Comparison of ENCODE assay signal across 8 mouse cellular contexts in genomic region chr11:61342505-61343420, GRCm38 (mm10). TPM values are rescaled to one million over a fixed set of nuclear protein-coding genes. Genes with fewer than 3 reads are reported as not detected.
A peak's percentile ranks its signal among the peaks of the same experiment; 100 is the strongest.
DNase-seq lines count a peak whose midpoint lies in the region; ATAC-seq and TF ChIP-seq lines count a peak whose summit lies in the region.

Gene Slc47a2 (minus strand): TSS chr11:61342860.

- H3K27ac ChIP-seq in heart, adult 2 months, result no peak within 1 kb of the TSS
- no peak within 1 kb of the TSS for H3K27ac ChIP-seq in heart, embryonic 13.5 days (replicated peaks)
- no peak within 1 kb of the TSS for H3K27ac ChIP-seq in midbrain, embryonic 13.5 days

- 6% methylated on average over 61 of the region's 61 CpGs for WGBS in heart, adult 2 months
- whole genome bisulfite sequencing in heart, embryonic 13.5 days, result 3% methylated on average over 61 of the region's 61 CpGs
- WGBS in midbrain, embryonic 13.5 days, result 3% methylated on average over 61 of the region's 61 CpGs

- TF ChIP-seq EP300 in heart, adult 2 months (IDR thresholded peaks at IDR 0.05; ENCODE audit: insufficient read depth, low read depth, low read length), result no peak

- H3K36me3 ChIP-seq in heart, adult 2 months (ENCODE audit: control insufficient read depth, insufficient read depth, low read length), result no peaks in the 10 kb centered on the region
- H3K36me3 ChIP-seq in heart, embryonic 13.5 days, result no peaks in the 10 kb centered on the region
- no peaks in the 10 kb centered on the region for H3K36me3 ChIP-seq in midbrain, embryonic 13.5 days

- intact Hi-C loops in heart, adult 2 months (cut with DNase I), result loop anchor here (2.0 to 10.0 kb wide), 2 partner anchors 110 to 372 kb away; no protein-coding TSS in a partner anchor
- intact Hi-C loops in heart, postnatal 25 days (cut with DNase I), result loop anchor here (10.0 kb wide), 1 partner anchor 162 kb away; the partner anchor contains the start of gene B9d1

- no peak for ATAC-seq in heart, embryonic 13.5 days (ENCODE audit: extremely low read depth, insufficient number of reproducible peaks, low FRiP score, low TSS enrichment)
- no peak for ATAC-seq in midbrain, embryonic 13.5 days

- peak; percentile 65 for TF ChIP-seq CTCF in heart, adult 2 months (IDR thresholded peaks at IDR 0.05)

- H3K4me2 ChIP-seq in heart, embryonic 13.5 days, result peak within 1 kb of the TSS; percentile 83
- peak within 1 kb of the TSS; percentile 66 for H3K4me2 ChIP-seq in midbrain, embryonic 13.5 days (replicated peaks)

- peak within 1 kb of the TSS; percentile 39 for H3K4me3 ChIP-seq in heart, adult 2 months
- H3K4me3 ChIP-seq in heart, embryonic 13.5 days, result peak within 1 kb of the TSS; percentile 52
- H3K4me3 ChIP-seq in midbrain, embryonic 13.5 days (replicated peaks), result peak within 1 kb of the TSS; percentile 39

- no peaks in the 10 kb centered on the region for H3K79me2 ChIP-seq in heart, adult 2 months (replicated peaks; ENCODE audit: control insufficient read depth, insufficient read depth, low read length)

- no peaks in the 10 kb centered on the region for H3K4me1 ChIP-seq in heart, adult 2 months (ENCODE audit: control insufficient read depth, insufficient read depth, low read length)
- H3K4me1 ChIP-seq in heart, embryonic 13.5 days, result peaks cover 12% of the 10 kb centered on the region
- H3K4me1 ChIP-seq in midbrain, embryonic 13.5 days (replicated peaks), result peaks cover 11% of the 10 kb centered on the region

- peaks cover 2% of the 10 kb centered on the region; the same call in 1 of the 2 replicates for H3K27me3 ChIP-seq in heart, adult 2 months (ENCODE audit: control insufficient read depth, insufficient read depth, low read length)
- peaks cover 60% of the 10 kb centered on the region for H3K27me3 ChIP-seq in heart, embryonic 13.5 days (replicated peaks)
- H3K27me3 ChIP-seq in midbrain, embryonic 13.5 days, result peaks cover 56% of the 10 kb centered on the region

- peak within 1 kb of the TSS; percentile 46; the same call in 1 of the 2 replicates for H3K9ac ChIP-seq in heart, adult 2 months (ENCODE audit: low read depth, low read length)
- peak within 1 kb of the TSS; percentile 74 for H3K9ac ChIP-seq in heart, embryonic 13.5 days
- H3K9ac ChIP-seq in midbrain, embryonic 13.5 days (replicated peaks), result peak within 1 kb of the TSS; percentile 54

- DNase-seq in heart, adult 2 months, result peak; percentile 17 to 54
- no peak for DNase-seq in heart, postnatal 25 days (ENCODE audit: low spot score)
- peak; percentile 23 for DNase-seq in adrenal gland, postnatal 25 days
- peak; percentile 43 to 66 for DNase-seq in kidney, postnatal 25 days
- DNase-seq in yolk sac, embryonic 10.5 days (ENCODE audit: low spot score), result peak; percentile 24
- no peak for DNase-seq in ovary, postnatal 14 days (ENCODE audit: low spot score)

- H3K9me3 ChIP-seq in heart, embryonic 13.5 days, result no peaks in the 10 kb centered on the region
- no peaks in the 10 kb centered on the region for H3K9me3 ChIP-seq in midbrain, embryonic 13.5 days

- no peak for TF ChIP-seq POLR2A in heart, adult 2 months (IDR thresholded peaks at IDR 0.05; ENCODE audit: insufficient read depth, low read depth, low read length)

RNA-seq across cellular contexts. Expression of gene Slc47a2, which starts in this region (rescaled TPM):
- total RNA-seq in heart, adult 2 months (2021), result not detected
- polyA plus RNA-seq in heart, adult 2 months (2012; rRNA removed), result 0.04 and 0.12 TPM in 2 replicates
- not detected for total RNA-seq in heart, postnatal 25 days (2021)
- total RNA-seq in adrenal gland, postnatal 25 days (2021), result not detected in 2 replicates
- 0.06 TPM in 1 of 2 replicates, not detected in the other for polyA plus RNA-seq in heart, embryonic 13.5 days (2015; fragmentation: Nextera tagmentation; extraction: Ambion mirVana)
- polyA plus RNA-seq in midbrain, embryonic 13.5 days (2015; fragmentation: Nextera tagmentation; extraction: Ambion mirVana), result not detected in 2 replicates

Comparison
In these comparisons a context has a peak if more than half of its experiments do, and no peak if none do; other contexts are left out.
1. Peak in DNase-seq, H3K4me3 ChIP-seq and H3K9ac ChIP-seq in heart, adult 2 months; RNA of the gene not detected or under 1 TPM.
2. Peak in DNase-seq in adrenal gland, postnatal 25 days; RNA of the gene not detected or under 1 TPM.
3. DNase-seq: peak in kidney, postnatal 25 days (2 of 2) and yolk sac, embryonic 10.5 days (single experiment); none in heart, postnatal 25 days (single experiment) and ovary, postnatal 14 days (single experiment).
4. Peak in every context shown above with its lines, with median percentiles within 50 percentile points of each other: H3K4me3 ChIP-seq and H3K9ac ChIP-seq.